Mouse (Mus musculus): Measurements from ENCODE around the gene Gpc2. TPM values are rescaled to one million over a fixed set of nuclear protein-coding genes. Genes with fewer than 3 reads are reported as not detected.

Gpc2 gene
- polyA plus RNA-seq, 2 experiments, result 1.7 TPM; not detected in 1

- Histone ChIP-seq H3K4me2 (ENCODE audit: low read depth) (peak within 1 kb of the TSS; percentile 82), H3K36me3 (replicated peaks; ENCODE audit: control insufficient read depth, insufficient read depth, low read depth) (peaks cover 6% of the 10 kb centered on the region), H3K4me3 (ENCODE audit: insufficient read depth in 1 of 2, low read depth in 2 of 2, low read length in 2 of 2) (peak within 1 kb of the TSS; percentile 71 to 76), H3K27me3 (ENCODE audit: control insufficient read depth, insufficient read depth, low read length) (no peaks in the 10 kb centered on the region), H3K27ac (peak within 1 kb of the TSS; percentile 41), H3K4me1 (replicated peaks; ENCODE audit: control insufficient read depth in 2 of 2, insufficient read depth in 2 of 2, low read length in 1 of 2) (peaks cover 14 to 22% of the 10 kb centered on the region in 2 experiments), H3K9ac (replicated peaks) (peak within 1 kb of the TSS; percentile 68), H3K9me3 (ENCODE audit: control insufficient read depth, low read length) (no peaks in the 10 kb centered on the region)
- WGBS (ENCODE audit: insufficient replicate concordance), result under 1% methylated on average over 38 of the region's 38 CpGs
- DNase-seq (ENCODE audit: low read depth in 3 of 3, low spot score in 3 of 3), result peak; percentile 94 to 95 (median 95)
- ATAC-seq (ENCODE audit: insufficient read depth), result peak; percentile 99
- TF ChIP-seq CTCF (IDR thresholded peaks at IDR 0.05; ENCODE audit: low read depth) (peak; percentile 43), EP300 (IDR thresholded peaks at IDR 0.05; ENCODE audit: low read depth) (no peak)
Measured at GRCm38 (mm10) chr5:138255353-138256093, 24.3 kb downstream of the Gpc2 start, which contains the start of gene Lamtor4. TSS of gene Lamtor4 (plus strand) at chr5:138255482.

GRCm38 (mm10) chr5:138253061-138253460 is 26.7 kb downstream of the Gpc2 start:
- 0 out of 2 replicates have a peak, but pooled peaks have one; percentile 24 for TF ChIP-seq CTCF (IDR thresholded peaks at IDR 0.05; ENCODE audit: low read depth)
- no peak for TF ChIP-seq EP300 (IDR thresholded peaks at IDR 0.05; ENCODE audit: low read depth)
- H3K9ac ChIP-seq (replicated peaks), result no peak overlapping the region
- no peaks in the 10 kb centered on the region for H3K36me3 ChIP-seq (replicated peaks; ENCODE audit: control insufficient read depth, insufficient read depth, low read depth)
- ATAC-seq (ENCODE audit: insufficient read depth) (no peak), DNase-seq (ENCODE audit: low read depth in 3 of 3, low spot score in 3 of 3) (no peak)
- WGBS (ENCODE audit: insufficient replicate concordance), result 75% methylated on average over 3 of the region's 3 CpGs
- peaks cover 5 to 10% of the 10 kb centered on the region in 2 experiments for H3K4me1 ChIP-seq (replicated peaks; ENCODE audit: control insufficient read depth in 2 of 2, insufficient read depth in 2 of 2, low read length in 1 of 2)
- no peaks in the 10 kb centered on the region for H3K27me3 ChIP-seq (ENCODE audit: control insufficient read depth, insufficient read depth, low read length)
- no peak overlapping the region for H3K4me2 ChIP-seq (ENCODE audit: low read depth)
- no peaks in the 10 kb centered on the region for H3K9me3 ChIP-seq (ENCODE audit: control insufficient read depth, low read length)
- H3K4me3 ChIP-seq (ENCODE audit: insufficient read depth in 1 of 2, low read depth in 2 of 2, low read length in 2 of 2), result no peak overlapping the region
- no peak overlapping the region for H3K27ac ChIP-seq

GRCm38 (mm10) chr5:138251144-138251543 is 28.7 kb downstream of the Gpc2 start:
- H3K36me3 ChIP-seq (replicated peaks; ENCODE audit: control insufficient read depth, insufficient read depth, low read depth), result no peaks in the 10 kb centered on the region
- 75% methylated on average over 12 of the region's 12 CpGs for WGBS (ENCODE audit: insufficient replicate concordance)
- no peak overlapping the region for H3K4me3 ChIP-seq (ENCODE audit: insufficient read depth in 1 of 2, low read depth in 2 of 2, low read length in 2 of 2)
- no peak for ATAC-seq (ENCODE audit: insufficient read depth)
- no peaks in the 10 kb centered on the region for H3K9me3 ChIP-seq (ENCODE audit: control insufficient read depth, low read length)
- DNase-seq (ENCODE audit: low read depth in 3 of 3, low spot score in 3 of 3), result no peak
- TF ChIP-seq CTCF (IDR thresholded peaks at IDR 0.05; ENCODE audit: low read depth) (no peak), EP300 (IDR thresholded peaks at IDR 0.05; ENCODE audit: low read depth) (no peak)
- H3K27ac ChIP-seq, result no peak overlapping the region
- H3K9ac ChIP-seq (replicated peaks), result no peak overlapping the region
- no peak overlapping the region for H3K4me2 ChIP-seq (ENCODE audit: low read depth)
- no peaks in the 10 kb centered on the region for H3K27me3 ChIP-seq (ENCODE audit: control insufficient read depth, insufficient read depth, low read length)
- peaks cover 3 to 4% of the 10 kb centered on the region in 2 experiments for H3K4me1 ChIP-seq (replicated peaks; ENCODE audit: control insufficient read depth in 2 of 2, insufficient read depth in 2 of 2, low read length in 1 of 2)

- H3K36me3 ChIP-seq (replicated peaks; ENCODE audit: control insufficient read depth, insufficient read depth, low read depth), result no peaks in the 10 kb centered on the region
- H3K27ac ChIP-seq, result no peak overlapping the region
- H3K4me2 ChIP-seq (ENCODE audit: low read depth), result no peak overlapping the region
- no peak overlapping the region for H3K9ac ChIP-seq (replicated peaks)
- DNase-seq (ENCODE audit: low read depth in 3 of 3, low spot score in 3 of 3) (no peak), ATAC-seq (ENCODE audit: insufficient read depth) (no peak)
- no peaks in the 10 kb centered on the region for H3K27me3 ChIP-seq (ENCODE audit: control insufficient read depth, insufficient read depth, low read length)
- no peaks in the 10 kb centered on the region for H3K4me1 ChIP-seq (replicated peaks; ENCODE audit: control insufficient read depth in 2 of 2, insufficient read depth in 2 of 2, low read length in 1 of 2)
- no peaks in the 10 kb centered on the region for H3K9me3 ChIP-seq (ENCODE audit: control insufficient read depth, low read length)
- WGBS (ENCODE audit: insufficient replicate concordance), result 6% methylated on average over 2 of the region's 2 CpGs
- no peak overlapping the region for H3K4me3 ChIP-seq (ENCODE audit: insufficient read depth in 1 of 2, low read depth in 2 of 2, low read length in 2 of 2)
- TF ChIP-seq EP300 (IDR thresholded peaks at IDR 0.05; ENCODE audit: low read depth) (no peak), CTCF (IDR thresholded peaks at IDR 0.05; ENCODE audit: low read depth) (no peak)
Measured at GRCm38 (mm10) chr5:138241511-138241910, 38.3 kb downstream of the Gpc2 start.

GRCm38 (mm10) chr5:138234224-138234623 is 45.6 kb downstream of the Gpc2 start:
- Histone ChIP-seq H3K27me3 (ENCODE audit: control insufficient read depth, insufficient read depth, low read length) (no peaks in the 10 kb centered on the region), H3K9me3 (ENCODE audit: control insufficient read depth, low read length) (no peaks in the 10 kb centered on the region), H3K4me3 (ENCODE audit: insufficient read depth in 1 of 2, low read depth in 2 of 2, low read length in 2 of 2) (no peak overlapping the region), H3K36me3 (replicated peaks; ENCODE audit: control insufficient read depth, insufficient read depth, low read depth) (no peaks in the 10 kb centered on the region), H3K9ac (replicated peaks) (no peak overlapping the region), H3K27ac (no peak overlapping the region), H3K4me1 (replicated peaks; ENCODE audit: control insufficient read depth in 2 of 2, insufficient read depth in 2 of 2, low read length in 1 of 2) (no peaks in the 10 kb centered on the region), H3K4me2 (ENCODE audit: low read depth) (no peak overlapping the region)
- no peak for DNase-seq (ENCODE audit: low read depth in 3 of 3, low spot score in 3 of 3)
- TF ChIP-seq CTCF (IDR thresholded peaks at IDR 0.05; ENCODE audit: low read depth), result no peak
- no peak for TF ChIP-seq EP300 (IDR thresholded peaks at IDR 0.05; ENCODE audit: low read depth)
- no peak for ATAC-seq (ENCODE audit: insufficient read depth)

Measured in liver, embryonic 14.5 days (tissue).